Mouse (Mus musculus) embryonic facial prominence, embryonic 13.5 days (tissue): ENCODE results near the gene Tmeff2. TPM values are rescaled to one million over a fixed set of nuclear protein-coding genes. Genes with fewer than 3 reads are reported as not detected.

Source experiments
- ATAC-seq: fragments of 200-750 bp; cut with Nextera tagmentation; 2 replicates; pipeline ENCODE4 v1.8.0; 2017; ENCODE audit warnings: low read depth; ENCODE audit not compliant: insufficient number of reproducible peaks, insufficient read depth, low FRiP score, low TSS enrichment
- H3K27ac ChIP-seq: fragments of 300-500 bp; sonication (generic); 2 replicates; pipeline ENCODE4 v1.5.1; 2015; ENCODE audit warnings: moderate library complexity, mild to moderate bottlenecking, inconsistent platforms
- H3K27me3 ChIP-seq: fragments of 300-500 bp; sonication (generic); 2 replicates; pipeline ENCODE4 v1.6.1; 2015; ENCODE audit warnings: mild to moderate bottlenecking, inconsistent platforms
- H3K36me3 ChIP-seq: fragments of 300-500 bp; sonication (generic); 2 replicates; pipeline ENCODE4 v1.6.1; 2015; ENCODE audit warnings: mild to moderate bottlenecking, inconsistent platforms
- H3K4me1 ChIP-seq: fragments of 300-500 bp; sonication (generic); 2 replicates; pipeline ENCODE4 v1.6.1; 2015; ENCODE audit warnings: inconsistent platforms
- H3K4me2 ChIP-seq: fragments of 300-500 bp; sonication (generic); 2 replicates; pipeline ENCODE4 v1.6.1; 2015; ENCODE audit warnings: moderate library complexity, mild to moderate bottlenecking, inconsistent platforms
- H3K4me3 ChIP-seq: fragments of 300-500 bp; sonication (generic); 2 replicates; pipeline ENCODE4 v1.5.1; 2015; ENCODE audit warnings: mild to moderate bottlenecking, inconsistent platforms
- H3K9ac ChIP-seq: fragments of 300-500 bp; sonication (generic); 2 replicates; pipeline ENCODE4 v1.6.1; 2015; ENCODE audit warnings: mild to moderate bottlenecking, inconsistent platforms
- H3K9me3 ChIP-seq: fragments of 300-500 bp; sonication (generic); 2 replicates; pipeline ENCODE4 v1.6.1; 2016; ENCODE audit warnings: inconsistent platforms
- WGBS: fragments of 180-500 bp; shearing (Covaris S2); methylation state at CpG from one replicate; pipeline ENCODE4 v1.1.7; 2015; ENCODE audit warnings: mixed read lengths; 5-methylcytosine and 5-hydroxymethylcytosine counted together
- polyA plus RNA-seq: library from polyadenylated mRNA; unstranded; fragments of >200 nt; fragmentation: Nextera tagmentation; extraction: Ambion mirVana; gene quantifications from 2 replicates; pipeline ENCODE4 v1.2.1, GENCODE M21; 2015

Tmeff2 gene
- polyA plus RNA-seq, 1 experiment from 2014 or later = 6.2 TPM

DNA sequence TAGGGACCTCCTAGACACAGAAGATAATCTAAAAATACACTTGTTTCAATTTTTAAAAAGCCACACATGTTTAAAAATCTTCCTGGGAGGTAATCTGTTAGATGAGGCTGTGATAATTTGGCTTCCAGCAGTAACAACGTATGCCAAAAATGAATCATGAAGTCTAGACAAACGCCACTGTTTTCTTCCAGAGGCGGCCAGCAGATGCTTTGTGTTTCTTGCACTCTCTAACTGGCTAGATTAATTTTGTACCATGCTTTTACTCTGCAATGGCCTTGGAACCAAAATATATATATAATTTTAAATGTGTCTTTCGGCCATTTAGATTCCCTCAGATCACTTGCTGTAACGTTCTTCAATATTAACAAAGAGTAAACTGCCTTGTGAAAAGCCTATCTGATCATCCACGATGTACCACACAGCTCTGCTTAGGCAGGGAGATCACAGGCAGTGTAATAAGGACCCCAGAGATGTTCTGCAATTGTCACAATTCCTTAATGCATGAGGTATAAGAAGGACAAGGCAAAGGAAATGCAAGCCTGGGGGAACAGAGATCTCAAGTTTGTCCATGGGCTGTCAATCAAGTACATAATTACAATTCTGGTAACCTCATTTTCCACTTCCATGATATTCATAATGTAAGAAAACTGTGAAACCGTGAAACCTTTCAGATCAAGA is 80.8 kb downstream of the Tmeff2 start:
- H3K9me3 ChIP-seq = no peaks in the 10 kb centered on the region
- H3K9ac ChIP-seq = no peak overlapping the region
- no peaks in the 10 kb centered on the region for H3K36me3 ChIP-seq
- no peaks in the 10 kb centered on the region for H3K4me1 ChIP-seq
- H3K4me2 ChIP-seq = no peak overlapping the region
- H3K4me3 ChIP-seq = no peak overlapping the region
- no peak overlapping the region for H3K27ac ChIP-seq
- ATAC-seq = no peak
- 77% methylated on average over 7 of the region's 7 CpGs for WGBS
- H3K27me3 ChIP-seq = no peaks in the 10 kb centered on the region

DNA sequence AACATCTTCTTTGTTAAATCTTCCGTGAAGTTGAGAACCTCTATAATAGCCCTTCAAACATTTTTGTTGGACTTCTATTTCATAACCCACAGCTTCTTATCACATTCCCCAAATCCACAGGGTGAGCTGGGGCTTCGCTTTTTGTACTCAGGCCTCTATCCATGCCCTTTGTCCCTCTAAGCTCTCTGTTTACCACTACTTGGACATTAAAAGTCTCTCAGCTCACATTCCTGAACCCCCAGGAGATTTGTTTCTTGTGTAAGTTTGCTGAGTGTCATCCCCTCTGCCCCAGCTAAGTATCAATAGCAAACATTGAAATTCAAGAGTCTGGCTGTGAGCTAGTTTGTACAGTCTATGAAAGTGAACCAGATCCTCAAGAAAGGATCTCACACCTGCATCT is 90.2 kb downstream of the Tmeff2 start:
- Histone ChIP-seq H3K4me3 (no peak overlapping the region), H3K4me2 (no peak overlapping the region), H3K36me3 (no peaks in the 10 kb centered on the region), H3K9ac (no peak overlapping the region), H3K27ac (no peak overlapping the region), H3K4me1 (no peaks in the 10 kb centered on the region), H3K27me3 (no peaks in the 10 kb centered on the region), H3K9me3 (no peaks in the 10 kb centered on the region)
- WGBS = 63% methylated on average over 2 of the region's 2 CpGs
- ATAC-seq = no peak

DNA sequence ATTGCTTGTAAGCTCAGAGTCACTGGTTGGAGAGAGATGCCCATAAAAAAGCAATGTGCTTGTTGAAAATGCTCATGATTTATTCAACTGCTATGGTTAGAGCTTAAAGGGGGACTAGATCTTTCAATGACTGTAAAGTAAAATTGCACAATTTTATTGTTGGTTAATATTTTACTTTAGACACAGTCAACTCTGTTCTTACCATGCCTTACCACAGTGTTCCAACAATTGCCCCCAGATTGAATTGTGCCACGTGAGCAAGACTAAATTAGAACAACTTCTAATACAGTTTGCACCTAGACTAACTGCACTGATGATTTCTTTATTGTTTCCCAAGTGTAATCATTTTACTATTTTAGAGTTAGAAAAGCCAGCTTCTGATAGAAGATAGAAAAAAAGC is 94.1 kb downstream of the Tmeff2 start:
- ATAC-seq = no peak
- H3K4me1 ChIP-seq = no peaks in the 10 kb centered on the region
- H3K9ac ChIP-seq = no peak overlapping the region
- H3K9me3 ChIP-seq = no peaks in the 10 kb centered on the region
- no peak overlapping the region for H3K4me3 ChIP-seq
- 86% methylated on average over 1 of the region's 1 CpGs for WGBS
- no peak overlapping the region for H3K27ac ChIP-seq
- no peak overlapping the region for H3K4me2 ChIP-seq
- H3K27me3 ChIP-seq = no peaks in the 10 kb centered on the region
- H3K36me3 ChIP-seq = no peaks in the 10 kb centered on the region

DNA sequence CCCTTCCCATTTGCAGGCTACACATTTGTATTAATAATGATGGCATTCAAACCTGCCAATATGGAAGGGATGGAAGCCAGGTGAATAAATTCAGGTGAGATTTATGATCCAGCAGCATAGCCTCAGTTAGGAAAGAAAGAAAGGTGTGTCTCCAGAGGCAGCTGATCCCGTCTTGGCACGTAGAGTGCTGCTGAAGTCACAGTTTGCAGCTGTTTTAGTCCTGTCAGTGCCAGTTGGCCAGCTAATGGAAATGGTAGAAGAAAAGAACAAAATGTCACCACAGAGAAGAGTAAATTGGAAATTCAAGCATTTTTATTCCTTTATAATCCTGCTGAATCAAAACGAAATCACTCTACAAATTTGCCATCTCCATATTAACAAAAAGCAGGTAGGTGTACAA is 99.3 kb downstream of the Tmeff2 start:
- Histone ChIP-seq H3K4me3 (no peak overlapping the region), H3K27ac (no peak overlapping the region), H3K27me3 (no peaks in the 10 kb centered on the region), H3K36me3 (no peaks in the 10 kb centered on the region), H3K4me1 (no peaks in the 10 kb centered on the region), H3K9me3 (no peaks in the 10 kb centered on the region), H3K4me2 (no peak overlapping the region), H3K9ac (no peak overlapping the region)
- 82% methylated on average over 3 of the region's 3 CpGs for WGBS
- ATAC-seq = no peak

DNA sequence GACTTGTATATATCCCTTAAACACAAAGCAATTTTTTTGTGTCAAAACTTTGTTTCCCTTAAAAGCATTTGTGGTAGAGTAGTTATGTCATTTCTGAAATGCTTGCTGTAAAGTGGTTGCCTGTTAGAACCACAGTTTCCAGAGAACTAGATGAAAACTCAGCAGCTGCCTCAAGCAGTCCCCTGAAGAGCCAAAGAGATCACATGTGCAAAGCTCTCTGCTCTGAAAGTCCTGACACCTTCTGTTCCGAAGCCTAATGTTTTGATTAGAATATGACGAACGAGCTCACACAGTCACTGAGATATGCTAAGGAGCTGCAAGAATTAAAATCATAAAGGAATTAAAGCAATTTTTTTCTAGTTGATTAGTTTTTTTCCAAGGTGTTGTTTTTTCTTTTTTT is 107.9 kb downstream of the Tmeff2 start:
- H3K9ac ChIP-seq = no peak overlapping the region
- no peak overlapping the region for H3K27ac ChIP-seq
- H3K4me2 ChIP-seq = no peak overlapping the region
- H3K4me1 ChIP-seq = no peaks in the 10 kb centered on the region
- no peak overlapping the region for H3K4me3 ChIP-seq
- H3K36me3 ChIP-seq = no peaks in the 10 kb centered on the region
- H3K9me3 ChIP-seq = no peaks in the 10 kb centered on the region
- H3K27me3 ChIP-seq = no peaks in the 10 kb centered on the region
- no peak for ATAC-seq
- whole genome bisulfite sequencing = 80% methylated on average over 3 of the region's 3 CpGs

DNA sequence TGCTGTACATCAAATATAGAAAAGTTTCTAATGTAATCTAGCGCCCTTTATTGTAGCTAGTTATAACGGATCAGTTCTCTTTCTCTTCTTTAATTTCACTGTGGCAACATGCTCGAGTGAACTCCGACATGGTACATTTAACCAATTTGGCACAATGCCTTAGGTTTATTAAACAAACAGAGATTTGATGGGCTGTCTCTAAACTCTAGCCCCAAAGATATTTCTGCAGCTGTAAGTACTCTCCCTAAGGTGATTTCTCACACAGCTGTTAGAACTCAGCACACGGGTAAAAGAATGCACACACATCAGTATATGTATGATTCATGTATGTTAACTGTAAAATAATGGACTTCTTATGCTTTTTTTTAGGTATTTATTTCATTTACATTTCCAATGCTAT is 139.8 kb downstream of the Tmeff2 start:
- H3K36me3 ChIP-seq = no peaks in the 10 kb centered on the region
- no peak for ATAC-seq
- no peaks in the 10 kb centered on the region for H3K27me3 ChIP-seq
- no peak overlapping the region for H3K27ac ChIP-seq
- H3K4me2 ChIP-seq = no peak overlapping the region
- H3K9me3 ChIP-seq = no peaks in the 10 kb centered on the region
- no peak overlapping the region for H3K9ac ChIP-seq
- no peak overlapping the region for H3K4me3 ChIP-seq
- H3K4me1 ChIP-seq = no peaks in the 10 kb centered on the region
- WGBS = 49% methylated on average over 5 of the region's 5 CpGs

DNA sequence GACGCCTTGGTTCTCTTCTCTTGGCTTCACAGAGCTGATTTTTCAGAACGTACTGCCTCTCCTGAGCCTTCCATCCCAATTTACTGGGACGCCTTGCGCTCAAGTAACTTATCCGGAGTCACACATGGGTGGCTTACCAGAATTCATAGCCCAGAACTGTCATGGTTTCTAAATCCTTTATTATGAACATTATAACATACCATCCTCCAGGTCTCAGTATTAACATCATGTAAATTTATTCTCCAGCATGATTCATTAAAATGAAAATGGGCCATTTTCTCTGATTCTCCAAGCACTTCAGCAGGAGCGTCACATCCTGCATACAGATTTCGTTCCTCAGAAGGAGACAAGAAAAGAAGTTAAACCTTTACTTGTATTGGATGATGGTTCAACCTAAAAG is 144.4 kb downstream of the Tmeff2 start:
- no peaks in the 10 kb centered on the region for H3K36me3 ChIP-seq
- no peak overlapping the region for H3K27ac ChIP-seq
- 94% methylated on average over 7 of the region's 7 CpGs for WGBS
- H3K9ac ChIP-seq = no peak overlapping the region
- no peaks in the 10 kb centered on the region for H3K27me3 ChIP-seq
- no peak overlapping the region for H3K4me3 ChIP-seq
- no peak for ATAC-seq
- H3K4me1 ChIP-seq = no peaks in the 10 kb centered on the region
- no peak overlapping the region for H3K4me2 ChIP-seq
- H3K9me3 ChIP-seq = no peaks in the 10 kb centered on the region

DNA sequence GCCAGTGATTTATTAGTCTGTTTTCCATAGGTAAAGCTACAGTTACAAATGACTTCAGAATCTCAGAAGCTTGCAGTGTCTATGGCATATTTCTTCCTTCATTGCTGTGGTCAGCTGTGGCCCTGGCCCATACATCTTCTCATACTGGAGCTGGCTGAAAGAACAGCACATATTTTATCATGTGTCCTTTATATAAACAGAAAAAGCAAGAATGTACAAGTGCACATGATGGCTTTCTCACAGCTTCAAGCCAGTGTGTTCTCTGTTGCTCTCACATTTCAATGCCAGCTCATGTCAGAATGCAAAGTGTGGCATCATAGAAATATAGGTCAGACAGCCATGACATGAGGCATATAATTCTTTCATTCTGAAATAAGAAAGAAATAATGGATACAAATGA is 164.1 kb downstream of the Tmeff2 start:
- Histone ChIP-seq H3K4me2 (no peak overlapping the region), H3K4me1 (no peaks in the 10 kb centered on the region), H3K9me3 (no peaks in the 10 kb centered on the region), H3K36me3 (no peaks in the 10 kb centered on the region), H3K4me3 (no peak overlapping the region), H3K9ac (no peak overlapping the region), H3K27ac (no peak overlapping the region), H3K27me3 (no peaks in the 10 kb centered on the region)
- ATAC-seq = no peak

DNA sequence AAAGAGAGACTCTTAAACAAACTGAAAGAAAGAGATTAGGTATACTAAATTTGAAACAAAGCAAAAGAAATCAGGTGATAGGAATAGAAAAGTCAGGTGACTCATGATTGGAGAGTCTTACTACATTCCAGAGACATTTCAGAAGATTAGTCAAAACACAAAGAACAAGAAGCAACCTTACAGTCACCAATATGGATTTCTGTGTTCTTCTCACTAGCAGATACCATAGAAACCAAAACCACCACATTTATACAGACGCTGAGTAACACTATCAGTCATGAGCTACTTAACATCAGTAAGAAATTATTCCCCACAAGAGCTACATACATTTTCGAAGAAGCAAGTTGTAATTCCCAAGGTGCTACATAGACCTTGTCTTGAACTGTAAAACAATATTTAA is 165.2 kb downstream of the Tmeff2 start:
- 84% methylated on average over 2 of the region's 2 CpGs for WGBS
- Histone ChIP-seq H3K9ac (no peak overlapping the region), H3K4me1 (no peaks in the 10 kb centered on the region), H3K27ac (no peak overlapping the region), H3K4me3 (no peak overlapping the region), H3K27me3 (no peaks in the 10 kb centered on the region), H3K9me3 (no peaks in the 10 kb centered on the region), H3K4me2 (no peak overlapping the region), H3K36me3 (no peaks in the 10 kb centered on the region)
- ATAC-seq = no peak

DNA sequence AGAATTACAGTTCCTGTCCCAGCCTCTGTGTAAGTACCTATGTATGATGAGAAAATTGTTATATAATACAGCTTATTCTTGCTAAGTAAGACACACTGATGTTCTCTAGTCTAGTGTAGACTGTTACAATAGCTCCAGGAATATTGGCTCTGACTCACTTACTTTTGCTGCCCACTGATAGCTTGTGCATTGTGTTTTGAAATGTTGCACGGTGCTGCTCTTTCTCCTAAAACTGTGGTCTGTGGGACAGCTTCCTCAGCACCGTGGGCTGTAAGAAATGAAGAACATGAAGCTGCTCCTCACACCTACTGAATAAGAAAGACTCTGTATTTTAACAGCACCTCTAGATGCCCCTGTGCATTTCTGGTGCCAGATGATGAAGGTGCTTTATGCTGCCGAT is 168.4 kb downstream of the Tmeff2 start:
- H3K27ac ChIP-seq = no peak overlapping the region
- H3K27me3 ChIP-seq = no peaks in the 10 kb centered on the region
- ATAC-seq = no peak
- H3K4me2 ChIP-seq = no peak overlapping the region
- no peaks in the 10 kb centered on the region for H3K9me3 ChIP-seq
- 86% methylated on average over 3 of the region's 3 CpGs for WGBS
- no peaks in the 10 kb centered on the region for H3K36me3 ChIP-seq
- H3K9ac ChIP-seq = no peak overlapping the region
- no peak overlapping the region for H3K4me3 ChIP-seq
- H3K4me1 ChIP-seq = no peaks in the 10 kb centered on the region

DNA sequence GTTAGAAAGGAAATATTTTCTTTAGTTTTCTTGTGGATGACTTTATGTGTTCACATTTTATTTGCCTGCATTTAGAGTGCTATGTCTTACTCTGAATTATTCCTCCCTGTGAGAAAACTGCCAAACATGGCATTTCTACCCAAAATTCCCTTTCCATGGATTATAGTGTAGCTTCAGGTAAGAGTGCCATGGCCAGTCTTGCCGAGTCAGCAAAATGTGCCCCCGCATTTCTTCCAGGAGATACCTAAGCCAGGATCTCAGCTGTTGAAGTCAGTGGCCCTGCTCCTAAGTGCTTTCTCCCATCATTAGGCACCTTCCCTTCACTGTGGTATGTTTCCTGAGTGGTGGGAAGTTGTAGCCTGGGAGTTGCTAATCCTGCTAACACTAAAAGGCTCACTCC is 168.8 kb downstream of the Tmeff2 start:
- no peak overlapping the region for H3K27ac ChIP-seq
- no peaks in the 10 kb centered on the region for H3K9me3 ChIP-seq
- no peak overlapping the region for H3K4me3 ChIP-seq
- no peak overlapping the region for H3K4me2 ChIP-seq
- no peaks in the 10 kb centered on the region for H3K4me1 ChIP-seq
- ATAC-seq = no peak
- no peak overlapping the region for H3K9ac ChIP-seq
- WGBS = 83% methylated on average over 2 of the region's 2 CpGs
- H3K27me3 ChIP-seq = no peaks in the 10 kb centered on the region
- H3K36me3 ChIP-seq = no peaks in the 10 kb centered on the region

DNA sequence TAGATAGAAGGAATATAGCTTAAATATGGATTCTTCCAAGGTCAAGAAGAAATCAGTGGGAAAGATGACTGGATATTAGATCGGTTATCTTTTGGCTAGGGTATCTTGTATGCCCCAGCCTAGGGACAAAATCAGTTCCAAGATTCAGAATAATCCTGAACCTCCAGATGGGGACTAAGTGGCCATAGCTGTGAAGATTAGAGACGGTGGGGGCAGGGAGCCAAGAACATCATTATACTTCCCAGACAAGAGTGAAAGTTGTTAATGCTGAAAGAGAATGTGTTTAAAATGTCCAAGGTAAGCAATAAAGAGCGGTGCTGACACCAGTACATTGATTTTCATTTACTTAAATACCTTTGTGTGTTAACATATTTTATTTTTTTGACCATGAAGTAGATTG is 173.6 kb downstream of the Tmeff2 start:
- Histone ChIP-seq H3K4me2 (no peak overlapping the region), H3K4me3 (no peak overlapping the region), H3K9me3 (no peaks in the 10 kb centered on the region), H3K4me1 (peaks cover 7% of the 10 kb centered on the region; the same call in 1 of the 2 replicates), H3K27me3 (no peaks in the 10 kb centered on the region), H3K27ac (no peak overlapping the region), H3K9ac (no peak overlapping the region), H3K36me3 (no peaks in the 10 kb centered on the region)
- WGBS = 88% methylated on average over 3 of the region's 3 CpGs
- no peak for ATAC-seq
